Mouse (Mus musculus): ENCODE results near the gene Chac1. TPM values are rescaled to one million over a fixed set of nuclear protein-coding genes. Genes with fewer than 3 reads are reported as not detected.

Chac1 gene
- polyA plus RNA-seq, 1 experiment from 2014 or later: 0.81 TPM

DNA sequence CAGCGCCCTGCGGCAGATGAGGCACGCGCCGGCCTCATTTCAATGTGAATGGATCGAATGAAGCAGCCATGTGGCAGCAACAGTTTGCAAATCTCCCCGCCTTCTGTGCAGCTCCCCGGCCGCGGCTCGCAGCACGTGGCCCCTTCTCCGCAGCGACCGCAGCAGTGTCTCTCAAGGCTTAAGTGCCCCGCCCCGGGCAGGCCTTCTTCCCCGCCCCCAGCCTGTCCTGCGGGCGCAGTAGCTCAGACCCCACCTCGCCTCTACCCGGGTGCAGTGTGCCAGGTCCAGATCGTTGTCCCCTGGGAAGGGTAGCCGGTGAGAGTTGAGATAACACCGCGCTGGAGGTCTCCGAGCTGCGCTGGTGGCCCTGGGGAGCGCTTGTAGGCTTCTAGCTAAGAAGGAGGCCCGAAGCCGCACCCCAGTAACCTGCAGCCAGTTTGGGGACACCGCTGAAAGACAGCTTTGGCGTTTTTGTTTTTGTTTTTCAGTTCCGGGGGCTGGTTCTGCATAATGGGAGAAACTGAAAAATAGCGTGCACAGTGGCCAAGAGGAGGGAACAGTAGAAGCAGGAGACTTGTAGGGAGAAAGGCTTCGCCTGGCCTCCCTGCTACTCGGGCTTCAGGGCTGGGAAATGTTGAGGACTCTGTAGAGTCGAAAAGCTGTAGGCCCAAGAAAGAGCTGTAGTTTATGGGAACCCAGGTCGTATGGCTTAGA, 28.3 kb upstream of the Chac1 start:
- Histone ChIP-seq H3K9me3 (no peaks in the 10 kb centered on the region), H3K4me3 (peak overlapping the region; percentile 51), H3K27me3 (ENCODE audit: insufficient read depth, poor library complexity, severe bottlenecking) (peaks cover 100% of the 10 kb centered on the region), H3K4me1 (replicated peaks) (peaks cover 70% of the 10 kb centered on the region), H3K27ac (peak overlapping the region; percentile 79), H3K36me3 (no peaks in the 10 kb centered on the region)
- WGBS: 2% methylated on average over 39 of the region's 39 CpGs
- no peak for DNase-seq (ENCODE audit: low spot score)

- WGBS: 2% methylated on average over 32 of the region's 32 CpGs
- Histone ChIP-seq H3K4me3 (peak overlapping the region; percentile 55), H3K27me3 (ENCODE audit: insufficient read depth, poor library complexity, severe bottlenecking) (peaks cover 100% of the 10 kb centered on the region), H3K27ac (peak overlapping the region; percentile 45; the same call in 1 of the 2 replicates), H3K9me3 (no peaks in the 10 kb centered on the region), H3K4me1 (replicated peaks) (peaks cover 78% of the 10 kb centered on the region), H3K36me3 (no peaks in the 10 kb centered on the region)
- peak; percentile 27 for DNase-seq (ENCODE audit: low spot score)
Measured at GRCm38 (mm10) chr2:119323866-119324575, 27.0 kb upstream of the Chac1 start.

DNA sequence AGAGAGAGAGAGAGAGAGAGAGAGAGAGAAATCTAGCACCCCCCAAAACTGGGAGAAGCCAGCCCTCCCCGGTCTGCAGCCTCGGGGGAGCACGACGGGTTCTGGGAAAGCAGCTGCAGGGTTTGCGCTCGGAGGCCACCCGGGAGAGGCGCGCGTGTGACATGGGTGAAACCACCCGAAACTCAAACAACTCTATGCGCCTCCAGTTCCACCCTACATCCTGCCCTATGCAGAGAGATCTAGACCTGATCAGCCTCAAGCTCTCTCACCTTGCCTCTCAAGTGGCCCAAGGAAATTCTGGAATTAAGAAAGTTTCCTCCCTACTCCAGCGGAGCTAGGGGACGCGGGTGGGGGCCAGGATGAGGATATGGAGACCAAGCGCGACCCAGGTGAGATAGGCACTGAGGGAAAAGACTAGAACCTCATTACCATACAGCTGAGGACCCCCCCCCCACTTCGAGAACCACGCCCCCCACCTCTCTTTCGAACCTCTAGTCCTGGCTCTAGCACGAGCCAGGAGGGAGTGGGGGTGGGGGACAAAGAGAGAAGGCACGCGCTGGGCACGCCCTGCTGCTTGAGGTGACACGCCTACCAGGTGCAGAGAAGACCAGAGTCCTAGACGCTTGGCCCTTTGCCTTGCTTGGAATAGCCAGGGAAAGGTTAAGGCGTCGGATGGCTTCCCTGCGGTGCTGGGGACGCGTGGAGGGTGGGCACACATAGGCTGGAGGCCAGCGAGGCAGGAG, 26.3 kb upstream of the Chac1 start:
- no peak for DNase-seq (ENCODE audit: low spot score)
- Histone ChIP-seq H3K4me1 (replicated peaks) (peaks cover 78% of the 10 kb centered on the region), H3K4me3 (peak overlapping the region; percentile 55), H3K27me3 (ENCODE audit: insufficient read depth, poor library complexity, severe bottlenecking) (peaks cover 100% of the 10 kb centered on the region), H3K36me3 (no peaks in the 10 kb centered on the region), H3K9me3 (no peaks in the 10 kb centered on the region), H3K27ac (0 out of 2 replicates have a peak overlapping the region, but pooled peaks have one; percentile 45)
- WGBS: under 1% methylated on average over 32 of the region's 32 CpGs

- Histone ChIP-seq H3K4me3 (peak within 1 kb of the TSS; percentile 55), H3K27ac (peak within 1 kb of the TSS; percentile 50), H3K36me3 (no peaks in the 10 kb centered on the region), H3K9me3 (no peaks in the 10 kb centered on the region), H3K27me3 (ENCODE audit: insufficient read depth, poor library complexity, severe bottlenecking) (peaks cover 100% of the 10 kb centered on the region), H3K4me1 (replicated peaks) (peaks cover 76% of the 10 kb centered on the region)
- peak; percentile 58 for DNase-seq (ENCODE audit: low spot score)
- under 1% methylated on average over 33 of the region's 33 CpGs for WGBS
Measured at GRCm38 (mm10) chr2:119325568-119326143, 25.4 kb upstream of the Chac1 start, which contains the start of gene Dll4. Gene Dll4, plus strand, starts transcription at chr2:119325784.

DNA sequence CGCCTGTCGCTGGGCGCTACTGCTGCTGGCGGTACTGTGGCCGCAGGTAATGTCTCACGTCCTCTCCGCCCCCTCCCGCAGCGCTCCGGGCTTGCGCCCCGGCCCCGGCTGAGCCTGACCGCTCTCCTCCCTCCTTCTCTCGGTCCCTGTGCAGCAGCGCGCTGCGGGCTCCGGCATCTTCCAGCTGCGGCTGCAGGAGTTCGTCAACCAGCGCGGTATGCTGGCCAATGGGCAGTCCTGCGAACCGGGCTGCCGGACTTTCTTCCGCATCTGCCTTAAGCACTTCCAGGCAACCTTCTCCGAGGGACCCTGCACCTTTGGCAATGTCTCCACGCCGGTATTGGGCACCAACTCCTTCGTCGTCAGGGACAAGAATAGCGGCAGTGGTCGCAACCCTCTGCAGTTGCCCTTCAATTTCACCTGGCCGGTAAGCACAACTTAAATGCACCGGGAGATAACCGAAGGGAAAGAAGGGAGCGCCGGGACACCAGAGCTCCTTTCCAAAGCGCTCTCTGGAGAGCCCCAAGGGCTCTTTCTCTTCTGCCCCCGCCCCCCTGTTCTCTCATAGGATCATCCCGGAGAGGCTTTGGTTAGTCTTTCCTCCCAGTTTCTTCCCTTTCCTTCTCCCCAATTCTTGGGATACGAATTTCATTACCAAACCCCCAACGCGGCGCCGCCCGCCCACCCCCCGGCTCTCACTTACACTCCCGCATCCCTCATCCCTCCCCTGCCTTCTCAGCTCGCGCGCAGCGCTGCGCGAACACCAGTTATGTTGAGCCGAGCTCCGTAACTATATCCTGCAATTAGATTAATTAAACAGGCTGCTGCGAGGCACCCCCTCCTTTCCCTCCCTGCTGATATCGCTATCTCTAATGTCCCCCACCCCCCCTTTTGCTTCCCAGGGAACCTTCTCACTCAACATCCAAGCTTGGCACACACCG, 24.6 kb upstream of the Chac1 start:
- Histone ChIP-seq H3K4me1 (replicated peaks) (peaks cover 68% of the 10 kb centered on the region), H3K36me3 (no peaks in the 10 kb centered on the region), H3K27ac (peak overlapping the region; percentile 50), H3K27me3 (ENCODE audit: insufficient read depth, poor library complexity, severe bottlenecking) (peaks cover 100% of the 10 kb centered on the region), H3K9me3 (no peaks in the 10 kb centered on the region), H3K4me3 (peak overlapping the region; percentile 55)
- under 1% methylated on average over 61 of the region's 61 CpGs for WGBS
- peak; percentile 43 for DNase-seq (ENCODE audit: low spot score)

- Histone ChIP-seq H3K36me3 (no peaks in the 10 kb centered on the region), H3K4me3 (peak overlapping the region; percentile 55), H3K27me3 (ENCODE audit: insufficient read depth, poor library complexity, severe bottlenecking) (peaks cover 100% of the 10 kb centered on the region), H3K9me3 (no peaks in the 10 kb centered on the region), H3K27ac (no peak overlapping the region), H3K4me1 (replicated peaks) (peaks cover 62% of the 10 kb centered on the region)
- WGBS: under 1% methylated on average over 30 of the region's 30 CpGs
- peak; percentile 52 for DNase-seq (ENCODE audit: low spot score)
Measured at GRCm38 (mm10) chr2:119327102-119327480, 23.9 kb upstream of the Chac1 start.

DNA sequence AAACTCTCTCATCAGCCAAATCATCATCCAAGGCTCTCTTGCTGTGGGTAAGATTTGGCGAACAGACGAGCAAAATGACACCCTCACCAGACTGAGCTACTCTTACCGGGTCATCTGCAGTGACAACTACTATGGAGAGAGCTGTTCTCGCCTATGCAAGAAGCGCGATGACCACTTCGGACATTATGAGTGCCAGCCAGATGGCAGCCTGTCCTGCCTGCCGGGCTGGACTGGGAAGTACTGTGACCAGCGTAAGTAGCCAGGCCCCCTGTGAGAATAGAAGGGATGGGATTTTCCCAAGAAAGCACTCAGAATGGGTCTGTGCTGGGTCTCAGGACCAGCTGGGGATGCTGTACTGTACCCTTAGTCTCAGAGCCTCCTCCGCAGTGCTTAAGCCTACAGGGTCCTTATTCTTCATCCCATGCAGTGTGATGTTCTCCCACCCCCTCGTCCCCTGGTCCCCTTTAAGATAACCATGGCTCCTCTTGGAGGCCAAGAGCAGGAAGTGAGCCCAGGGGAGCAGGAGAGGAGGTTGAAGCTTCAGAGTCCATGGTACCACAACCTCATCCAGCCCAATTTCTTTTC, 23.0 kb upstream of the Chac1 start:
- Histone ChIP-seq H3K4me3 (peak overlapping the region; percentile 55), H3K9me3 (no peaks in the 10 kb centered on the region), H3K27me3 (ENCODE audit: insufficient read depth, poor library complexity, severe bottlenecking) (peaks cover 100% of the 10 kb centered on the region), H3K36me3 (no peaks in the 10 kb centered on the region), H3K4me1 (replicated peaks) (peaks cover 52% of the 10 kb centered on the region), H3K27ac (no peak overlapping the region)
- DNase-seq (ENCODE audit: low spot score): no peak
- WGBS: 16% methylated on average over 11 of the region's 11 CpGs

- H3K36me3 ChIP-seq: no peaks in the 10 kb centered on the region
- H3K27ac ChIP-seq: no peak overlapping the region
- peaks cover 98% of the 10 kb centered on the region for H3K27me3 ChIP-seq (ENCODE audit: insufficient read depth, poor library complexity, severe bottlenecking)
- H3K9me3 ChIP-seq: no peaks in the 10 kb centered on the region
- WGBS: 44% methylated on average over 5 of the region's 5 CpGs
- H3K4me3 ChIP-seq: peak overlapping the region; percentile 55
- no peak for DNase-seq (ENCODE audit: low spot score)
- peaks cover 49% of the 10 kb centered on the region for H3K4me1 ChIP-seq (replicated peaks)
Measured at GRCm38 (mm10) chr2:119328546-119328945, 22.5 kb upstream of the Chac1 start.

GRCm38 (mm10) chr2:119329123-119329817, 21.8 kb upstream of the Chac1 start:
- Histone ChIP-seq H3K4me1 (replicated peaks) (peaks cover 46% of the 10 kb centered on the region), H3K36me3 (no peaks in the 10 kb centered on the region), H3K27ac (no peak overlapping the region), H3K4me3 (no peak overlapping the region), H3K9me3 (no peaks in the 10 kb centered on the region), H3K27me3 (ENCODE audit: insufficient read depth, poor library complexity, severe bottlenecking) (peaks cover 93% of the 10 kb centered on the region)
- WGBS: 65% methylated on average over 3 of the region's 3 CpGs
- no peak for DNase-seq (ENCODE audit: low spot score)

DNA sequence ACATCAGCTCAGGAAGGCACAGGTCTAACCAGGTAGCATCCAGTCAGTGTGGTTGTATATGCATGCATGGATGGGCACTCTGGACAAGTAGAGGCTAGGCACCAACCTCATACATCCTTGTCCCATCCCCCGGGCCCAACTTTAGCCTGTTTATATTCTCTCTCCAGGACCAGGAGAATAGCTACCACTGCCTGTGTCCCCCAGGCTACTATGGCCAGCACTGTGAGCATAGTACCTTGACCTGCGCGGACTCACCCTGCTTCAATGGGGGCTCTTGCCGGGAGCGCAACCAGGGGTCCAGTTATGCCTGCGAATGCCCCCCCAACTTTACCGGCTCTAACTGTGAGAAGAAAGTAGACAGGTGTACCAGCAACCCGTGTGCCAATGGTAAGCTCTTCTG, 20.2 kb upstream of the Chac1 start:
- Histone ChIP-seq H3K4me1 (replicated peaks) (peaks cover 31% of the 10 kb centered on the region), H3K27ac (no peak overlapping the region), H3K36me3 (no peaks in the 10 kb centered on the region), H3K9me3 (no peaks in the 10 kb centered on the region), H3K4me3 (no peak overlapping the region), H3K27me3 (ENCODE audit: insufficient read depth, poor library complexity, severe bottlenecking) (peaks cover 93% of the 10 kb centered on the region)
- DNase-seq (ENCODE audit: low spot score): no peak
- WGBS: 91% methylated on average over 8 of the region's 8 CpGs

GRCm38 (mm10) chr2:119332177-119332661, 18.8 kb upstream of the Chac1 start:
- Histone ChIP-seq H3K27me3 (ENCODE audit: insufficient read depth, poor library complexity, severe bottlenecking) (peaks cover 93% of the 10 kb centered on the region), H3K9me3 (no peaks in the 10 kb centered on the region), H3K27ac (no peak overlapping the region), H3K4me1 (replicated peaks) (peaks cover 27% of the 10 kb centered on the region), H3K36me3 (no peaks in the 10 kb centered on the region), H3K4me3 (no peak overlapping the region)
- no peak for DNase-seq (ENCODE audit: low spot score)
- WGBS: 75% methylated on average over 24 of the region's 24 CpGs

Data from hindbrain, embryonic 10.5 days (tissue).